Mouse (Mus musculus): ENCODE data around the gene Kiz. TPM values are rescaled to one million over a fixed set of nuclear protein-coding genes. Genes with fewer than 3 reads are reported as not detected.
A peak's percentile ranks its signal among the peaks of the same experiment; 100 is the strongest.

Kiz gene
- polyA plus RNA-seq, 1 experiment from 2014 or later, result 28.7 TPM

GRCm38 (mm10) chr2:146838596-146839302, 16.9 kb upstream of the Kiz start:
- Histone ChIP-seq H3K4me1 (ENCODE audit: control insufficient read depth, insufficient read depth, low read length) (peaks cover 12% of the 10 kb centered on the region), H3K27ac (ENCODE audit: low read depth, low read length) (peak overlapping the region; percentile 5; the same call in 1 of the 2 replicates), H3K27me3 (replicated peaks; ENCODE audit: control insufficient read depth, insufficient read depth, low read length) (peaks cover 63% of the 10 kb centered on the region), H3K9ac (ENCODE audit: low read length) (peak overlapping the region; percentile 50), H3K4me3 (ENCODE audit: low read depth, low read length) (peak overlapping the region; percentile 18), H3K9me3 (replicated peaks; ENCODE audit: control insufficient read depth, low read length) (no peaks in the 10 kb centered on the region), H3K36me3 (ENCODE audit: control insufficient read depth, insufficient read depth, low read length) (no peaks in the 10 kb centered on the region), H3K4me2 (ENCODE audit: low read length) (peak overlapping the region; percentile 29)
- ATAC-seq (no peak), DNase-seq (ENCODE audit: low spot score) (no peak)
- 1% methylated on average over 30 of the region's 30 CpGs for WGBS

DNA sequence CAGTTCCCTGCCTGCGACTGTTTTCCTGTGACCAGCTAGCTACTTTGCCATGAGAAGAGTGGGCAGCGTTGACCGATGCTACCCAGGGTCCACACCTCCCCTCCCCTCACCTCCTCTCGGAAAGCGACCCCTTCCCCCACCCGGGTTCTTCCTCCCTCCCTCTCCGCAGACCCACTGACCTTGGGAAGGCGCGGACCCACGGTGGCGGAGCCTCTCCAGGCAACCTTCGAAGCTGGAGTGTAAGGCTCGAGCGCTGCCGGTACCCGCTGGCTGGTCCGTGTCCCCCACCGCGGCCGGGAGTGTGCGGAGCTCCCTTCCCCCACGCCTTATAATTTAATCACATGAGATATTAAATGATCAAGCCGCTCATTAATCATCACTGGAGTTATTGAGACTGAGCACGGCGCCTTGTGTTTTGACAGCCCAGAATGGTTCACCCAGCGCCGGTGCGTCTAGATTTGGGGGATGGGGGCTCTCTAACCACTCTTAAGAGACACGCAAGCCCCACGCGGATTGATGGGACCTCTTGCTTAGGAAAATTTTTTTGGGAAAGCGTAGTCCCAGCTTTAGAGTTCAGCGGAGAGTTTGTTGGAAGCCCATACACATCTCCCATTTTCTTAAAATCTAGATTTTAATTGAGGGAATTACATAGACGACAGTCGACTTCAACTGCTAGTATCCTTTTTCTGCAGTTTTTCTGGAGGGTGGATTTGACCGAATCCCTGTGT, 16.2 kb upstream of the Kiz start:
- DNase-seq (ENCODE audit: low spot score) (no peak), ATAC-seq (0 out of 2 replicates have a peak, but pooled peaks have one; percentile 16)
- H3K9me3 ChIP-seq (replicated peaks; ENCODE audit: control insufficient read depth, low read length), result no peaks in the 10 kb centered on the region
- H3K9ac ChIP-seq (ENCODE audit: low read length), result peak overlapping the region; percentile 50
- WGBS, result 2% methylated on average over 36 of the region's 36 CpGs
- H3K27me3 ChIP-seq (replicated peaks; ENCODE audit: control insufficient read depth, insufficient read depth, low read length), result peaks cover 62% of the 10 kb centered on the region
- peak overlapping the region; percentile 5; the same call in 1 of the 2 replicates for H3K27ac ChIP-seq (ENCODE audit: low read depth, low read length)
- peak overlapping the region; percentile 29 for H3K4me2 ChIP-seq (ENCODE audit: low read length)
- H3K4me1 ChIP-seq (ENCODE audit: control insufficient read depth, insufficient read depth, low read length), result peaks cover 5% of the 10 kb centered on the region
- H3K36me3 ChIP-seq (ENCODE audit: control insufficient read depth, insufficient read depth, low read length), result no peaks in the 10 kb centered on the region
- H3K4me3 ChIP-seq (ENCODE audit: low read depth, low read length), result peak overlapping the region; percentile 18

GRCm38 (mm10) chr2:146847863-146848262, 7.8 kb upstream of the Kiz start:
- Histone ChIP-seq H3K4me1 (ENCODE audit: control insufficient read depth, insufficient read depth, low read length) (no peaks in the 10 kb centered on the region), H3K27me3 (replicated peaks; ENCODE audit: control insufficient read depth, insufficient read depth, low read length) (peaks cover 6% of the 10 kb centered on the region; the same call in 1 of the 2 replicates), H3K4me3 (ENCODE audit: low read depth, low read length) (no peak overlapping the region), H3K27ac (ENCODE audit: low read depth, low read length) (no peak overlapping the region), H3K36me3 (ENCODE audit: control insufficient read depth, insufficient read depth, low read length) (no peaks in the 10 kb centered on the region), H3K4me2 (ENCODE audit: low read length) (no peak overlapping the region), H3K9ac (ENCODE audit: low read length) (no peak overlapping the region), H3K9me3 (replicated peaks; ENCODE audit: control insufficient read depth, low read length) (no peaks in the 10 kb centered on the region)
- DNase-seq (ENCODE audit: low spot score) (no peak), ATAC-seq (no peak)
- WGBS, result 90% methylated on average over 2 of the region's 2 CpGs

- Histone ChIP-seq H3K36me3 (ENCODE audit: control insufficient read depth, insufficient read depth, low read length) (no peaks in the 10 kb centered on the region), H3K9me3 (replicated peaks; ENCODE audit: control insufficient read depth, low read length) (no peaks in the 10 kb centered on the region), H3K4me1 (ENCODE audit: control insufficient read depth, insufficient read depth, low read length) (peaks cover 3% of the 10 kb centered on the region; the same call in 1 of the 2 replicates), H3K4me3 (ENCODE audit: low read depth, low read length) (peak overlapping the region; percentile 78), H3K9ac (ENCODE audit: low read length) (peak overlapping the region; percentile 84), H3K4me2 (ENCODE audit: low read length) (peak overlapping the region; percentile 79), H3K27ac (ENCODE audit: low read depth, low read length) (peak overlapping the region; percentile 70), H3K27me3 (replicated peaks; ENCODE audit: control insufficient read depth, insufficient read depth, low read length) (no peaks in the 10 kb centered on the region)
- peak; percentile 48; the same call in 1 of the 2 replicates for ATAC-seq
- DNase-seq (ENCODE audit: low spot score), result peak; percentile 61
- WGBS, result 6% methylated on average over 11 of the region's 11 CpGs
Observed at GRCm38 (mm10) chr2:146856120-146856519, 456 bp downstream of the Kiz start.

DNA sequence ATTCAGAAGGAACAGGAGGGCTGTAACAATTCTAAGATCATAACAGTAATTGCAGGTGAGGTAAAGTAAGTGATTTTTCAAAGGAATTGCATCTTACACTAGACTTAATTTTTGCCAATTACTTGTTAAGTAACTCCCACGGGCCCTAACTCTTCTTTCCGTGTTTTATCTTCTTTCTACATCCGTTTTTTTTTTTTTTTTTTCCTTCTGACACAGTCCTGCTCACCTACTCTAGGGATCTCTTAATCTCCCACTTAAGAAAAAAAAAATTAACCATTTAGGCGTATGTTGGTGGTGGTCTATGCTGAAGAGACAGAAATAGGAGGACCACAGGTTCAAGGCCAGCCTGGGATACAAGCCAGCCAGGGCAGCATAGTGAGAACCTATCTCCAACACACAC, 1.2 kb downstream of the Kiz start:
- ATAC-seq, result no peak
- no peak overlapping the region for H3K4me3 ChIP-seq (ENCODE audit: low read depth, low read length)
- no peaks in the 10 kb centered on the region for H3K36me3 ChIP-seq (ENCODE audit: control insufficient read depth, insufficient read depth, low read length)
- H3K9ac ChIP-seq (ENCODE audit: low read length), result no peak overlapping the region
- no peak for DNase-seq (ENCODE audit: low spot score)
- no peak overlapping the region for H3K4me2 ChIP-seq (ENCODE audit: low read length)
- H3K27me3 ChIP-seq (replicated peaks; ENCODE audit: control insufficient read depth, insufficient read depth, low read length), result no peaks in the 10 kb centered on the region
- peaks cover 3% of the 10 kb centered on the region; the same call in 1 of the 2 replicates for H3K4me1 ChIP-seq (ENCODE audit: control insufficient read depth, insufficient read depth, low read length)
- no peak overlapping the region for H3K27ac ChIP-seq (ENCODE audit: low read depth, low read length)
- WGBS, result 62% methylated on average over 4 of the region's 4 CpGs
- H3K9me3 ChIP-seq (replicated peaks; ENCODE audit: control insufficient read depth, low read length), result no peaks in the 10 kb centered on the region

GRCm38 (mm10) chr2:146865781-146866180, 10.1 kb downstream of the Kiz start:
- ATAC-seq (no peak), DNase-seq (ENCODE audit: low spot score) (no peak)
- H3K36me3 ChIP-seq (ENCODE audit: control insufficient read depth, insufficient read depth, low read length), result no peaks in the 10 kb centered on the region
- no peaks in the 10 kb centered on the region for H3K9me3 ChIP-seq (replicated peaks; ENCODE audit: control insufficient read depth, low read length)
- no peak overlapping the region for H3K4me2 ChIP-seq (ENCODE audit: low read length)
- H3K27ac ChIP-seq (ENCODE audit: low read depth, low read length), result no peak overlapping the region
- H3K4me1 ChIP-seq (ENCODE audit: control insufficient read depth, insufficient read depth, low read length), result no peaks in the 10 kb centered on the region
- no peak overlapping the region for H3K9ac ChIP-seq (ENCODE audit: low read length)
- WGBS, result 87% methylated on average over 3 of the region's 3 CpGs
- no peak overlapping the region for H3K4me3 ChIP-seq (ENCODE audit: low read depth, low read length)
- H3K27me3 ChIP-seq (replicated peaks; ENCODE audit: control insufficient read depth, insufficient read depth, low read length), result no peaks in the 10 kb centered on the region

DNA sequence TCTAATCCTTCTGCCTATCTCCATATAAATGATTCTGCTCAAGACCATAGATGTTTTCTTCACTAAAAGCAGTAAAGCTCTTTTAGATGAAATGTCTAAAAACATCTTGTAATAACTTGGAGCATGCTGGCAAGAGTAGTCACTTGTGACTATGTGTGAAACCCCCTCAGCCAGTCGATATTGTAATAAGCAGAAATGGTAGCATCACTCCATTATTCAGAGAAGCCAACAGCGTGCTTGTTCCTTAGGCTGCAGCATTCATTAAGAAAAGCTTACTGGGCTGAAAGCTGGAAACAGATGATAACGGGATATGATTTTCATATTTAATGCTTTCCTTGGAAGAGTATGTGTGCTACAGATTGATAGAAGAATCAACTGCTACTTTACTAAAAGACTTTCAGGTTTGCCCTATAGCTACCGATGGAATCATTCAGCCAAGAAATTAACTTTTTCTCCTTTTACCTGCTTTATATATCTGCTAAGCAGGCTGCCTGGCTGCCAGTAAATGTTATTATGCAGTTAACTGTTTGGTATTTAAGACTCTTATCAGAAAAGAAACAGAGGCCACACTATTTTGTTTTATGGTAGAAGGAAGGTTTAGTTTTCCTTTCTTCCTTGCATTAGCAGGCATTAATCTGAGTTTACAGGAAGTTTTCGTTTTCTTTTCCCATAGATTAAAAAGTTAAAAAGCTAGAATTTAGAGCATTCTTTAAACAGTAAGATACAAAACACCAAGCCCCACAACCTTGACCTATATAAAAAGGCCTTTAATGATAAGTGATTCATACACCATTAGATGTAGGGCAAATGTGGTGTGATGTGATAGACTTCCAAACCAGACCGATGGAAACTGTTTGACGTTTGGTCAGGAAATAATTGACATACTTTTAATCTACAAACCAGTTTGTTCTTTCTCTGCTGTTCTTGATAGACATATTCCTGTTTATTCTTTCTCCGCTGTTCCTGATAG, 15.9 kb downstream of the Kiz start:
- H3K9ac ChIP-seq (ENCODE audit: low read length), result no peak overlapping the region
- H3K27ac ChIP-seq (ENCODE audit: low read depth, low read length), result no peak overlapping the region
- no peaks in the 10 kb centered on the region for H3K4me1 ChIP-seq (ENCODE audit: control insufficient read depth, insufficient read depth, low read length)
- H3K36me3 ChIP-seq (ENCODE audit: control insufficient read depth, insufficient read depth, low read length), result no peaks in the 10 kb centered on the region
- 89% methylated on average over 8 of the region's 8 CpGs for WGBS
- ATAC-seq, result no peak
- H3K27me3 ChIP-seq (replicated peaks; ENCODE audit: control insufficient read depth, insufficient read depth, low read length), result no peaks in the 10 kb centered on the region
- H3K4me3 ChIP-seq (ENCODE audit: low read depth, low read length), result no peak overlapping the region
- H3K4me2 ChIP-seq (ENCODE audit: low read length), result no peak overlapping the region
- DNase-seq (ENCODE audit: low spot score), result no peak
- H3K9me3 ChIP-seq (replicated peaks; ENCODE audit: control insufficient read depth, low read length), result no peaks in the 10 kb centered on the region

DNA sequence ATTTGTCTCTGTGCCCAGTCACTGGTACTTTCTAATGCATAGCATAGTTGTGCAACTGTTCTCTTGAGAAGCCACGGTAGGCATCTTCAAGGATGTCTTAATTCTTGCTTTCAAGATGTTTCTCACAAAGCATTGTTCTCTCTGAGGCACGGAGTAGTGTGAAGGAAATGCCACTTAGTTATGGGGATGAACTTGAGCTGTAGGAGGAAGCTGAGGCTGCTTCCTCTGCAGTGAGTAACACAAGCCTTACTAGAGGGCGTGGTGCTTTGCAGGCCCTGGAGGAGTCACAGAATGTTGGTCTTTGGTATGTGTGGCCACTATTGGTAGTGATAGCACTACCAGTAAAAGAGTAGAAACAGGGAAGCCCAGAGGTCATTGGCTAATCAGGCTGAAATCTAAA, 17.0 kb downstream of the Kiz start:
- H3K9me3 ChIP-seq (replicated peaks; ENCODE audit: control insufficient read depth, low read length), result no peaks in the 10 kb centered on the region
- H3K36me3 ChIP-seq (ENCODE audit: control insufficient read depth, insufficient read depth, low read length), result no peaks in the 10 kb centered on the region
- no peak overlapping the region for H3K4me3 ChIP-seq (ENCODE audit: low read depth, low read length)
- no peak overlapping the region for H3K9ac ChIP-seq (ENCODE audit: low read length)
- H3K4me2 ChIP-seq (ENCODE audit: low read length), result no peak overlapping the region
- H3K27ac ChIP-seq (ENCODE audit: low read depth, low read length), result no peak overlapping the region
- no peak for DNase-seq (ENCODE audit: low spot score)
- no peaks in the 10 kb centered on the region for H3K4me1 ChIP-seq (ENCODE audit: control insufficient read depth, insufficient read depth, low read length)
- ATAC-seq, result no peak
- H3K27me3 ChIP-seq (replicated peaks; ENCODE audit: control insufficient read depth, insufficient read depth, low read length), result no peaks in the 10 kb centered on the region
- WGBS, result 74% methylated on average over 3 of the region's 3 CpGs

Measured in forebrain, embryonic 14.5 days (tissue).